Mouse (Mus musculus) thymus, adult 2 months (tissue): ENCODE measurements around the gene G3bp2. TPM values are rescaled to one million over a fixed set of nuclear protein-coding genes. Genes with fewer than 3 reads are reported as not detected.

Source experiments
- DNase-seq: peaks from one replicate; pipeline ENCODE4 v3.0.0; 2021
- H3K27ac ChIP-seq: fragments of 200-500 bp; 2 replicates; pipeline ENCODE4 v1.5.1; 2012; ENCODE audit warnings: low read length, control low read depth; ENCODE audit not compliant: control insufficient read depth, insufficient read depth
- H3K27me3 ChIP-seq: fragments of 200-500 bp; 2 replicates; pipeline ENCODE4 v1.6.1; 2012; ENCODE audit warnings: mild to moderate bottlenecking, low read length, moderate library complexity, mixed read lengths; ENCODE audit not compliant: control insufficient read depth, insufficient read depth
- H3K36me3 ChIP-seq: fragments of 200-500 bp; 2 replicates; pipeline ENCODE4 v1.6.1; 2012; ENCODE audit warnings: mild to moderate bottlenecking, low read length, moderate library complexity; ENCODE audit not compliant: control insufficient read depth, insufficient read depth
- H3K4me1 ChIP-seq: fragments of 200-500 bp; replicated peaks from 2 replicates; pipeline ENCODE4 v1.6.1; 2012; ENCODE audit warnings: low read length; ENCODE audit not compliant: control insufficient read depth, insufficient read depth
- H3K4me3 ChIP-seq: fragments of 200-500 bp; 2 replicates; pipeline ENCODE4 v1.5.1; 2012; ENCODE audit warnings: mild to moderate bottlenecking, low read length, control low read depth, moderate library complexity; ENCODE audit not compliant: control insufficient read depth, insufficient read depth
- CTCF ChIP-seq: fragments of 200-500 bp; IDR thresholded peaks from 2 replicates; pipeline ENCODE4 v1.5.1; 2012; ENCODE audit warnings: mild to moderate bottlenecking, control low read depth, low read length, moderate library complexity, borderline replicate concordance; ENCODE audit not compliant: control insufficient read depth, poor library complexity, insufficient read depth; ENCODE audit errors: extremely low read depth
- POLR2A ChIP-seq: fragments of 200-500 bp; IDR thresholded peaks from 2 replicates; pipeline ENCODE4 v1.6.1; 2012; ENCODE audit warnings: mild to moderate bottlenecking, low read length, control low read depth, moderate library complexity; ENCODE audit not compliant: control insufficient read depth, poor library complexity, insufficient read depth; ENCODE audit errors: extremely low read depth
- WGBS: fragments of 180-500 bp; shearing (Covaris S2); methylation state at CpG from one replicate; pipeline ENCODE4 v1.1.7; 2018; 5-methylcytosine and 5-hydroxymethylcytosine counted together
- polyA plus RNA-seq: library from polyadenylated mRNA; depleted of rRNA; stranded (reverse); fragments of >200 nt; gene quantifications from 2 replicates; pipeline ENCODE4 v1.2.3, GENCODE M21; 2012

G3bp2 gene
- polyA plus RNA-seq, 1 experiment, result 28.3 TPM

GRCm38 (mm10) chr5:92101601-92102000, 18.1 kb upstream of the G3bp2 start:
- 98% methylated on average over 8 of the region's 8 CpGs for WGBS
- H3K27me3 ChIP-seq, result no peaks in the 10 kb centered on the region
- H3K4me3 ChIP-seq, result no peak overlapping the region
- TF ChIP-seq POLR2A, result no peak
- no peak for TF ChIP-seq CTCF
- peaks cover 30% of the 10 kb centered on the region for H3K4me1 ChIP-seq
- H3K27ac ChIP-seq, result no peak overlapping the region
- no peaks in the 10 kb centered on the region for H3K36me3 ChIP-seq
- DNase-seq, result no peak

- no peak for TF ChIP-seq CTCF
- no peak for TF ChIP-seq POLR2A
- H3K27ac ChIP-seq, result no peak overlapping the region
- peaks cover 20% of the 10 kb centered on the region for H3K4me1 ChIP-seq
- no peaks in the 10 kb centered on the region for H3K36me3 ChIP-seq
- no peak overlapping the region for H3K4me3 ChIP-seq
- WGBS, result 79% methylated on average over 13 of the region's 13 CpGs
- H3K27me3 ChIP-seq, result no peaks in the 10 kb centered on the region
- DNase-seq, result no peak
These were observed 15.0 kb upstream of the G3bp2 start for GRCm38 (mm10) chr5:92098351-92099109.

GRCm38 (mm10) chr5:92097779-92098178, 14.3 kb upstream of the G3bp2 start:
- WGBS, result 98% methylated on average over 4 of the region's 4 CpGs
- H3K27ac ChIP-seq, result no peak overlapping the region
- no peaks in the 10 kb centered on the region for H3K27me3 ChIP-seq
- H3K4me3 ChIP-seq, result no peak overlapping the region
- H3K4me1 ChIP-seq, result peaks cover 20% of the 10 kb centered on the region
- DNase-seq, result no peak
- no peak for TF ChIP-seq CTCF
- TF ChIP-seq POLR2A, result no peak
- H3K36me3 ChIP-seq, result no peaks in the 10 kb centered on the region

GRCm38 (mm10) chr5:92096786-92097185, 13.3 kb upstream of the G3bp2 start:
- Histone ChIP-seq H3K36me3 (no peaks in the 10 kb centered on the region), H3K27me3 (no peaks in the 10 kb centered on the region), H3K4me3 (no peak overlapping the region), H3K4me1 (peaks cover 14% of the 10 kb centered on the region), H3K27ac (no peak overlapping the region)
- WGBS, result 95% methylated on average over 6 of the region's 6 CpGs
- TF ChIP-seq CTCF, result no peak
- no peak for TF ChIP-seq POLR2A
- DNase-seq, result no peak

GRCm38 (mm10) chr5:92094062-92094415, 10.5 kb upstream of the G3bp2 start:
- H3K4me1 ChIP-seq, result peaks cover 14% of the 10 kb centered on the region
- WGBS, result 1% methylated on average over 3 of the region's 3 CpGs
- no peak for DNase-seq
- no peaks in the 10 kb centered on the region for H3K36me3 ChIP-seq
- H3K4me3 ChIP-seq, result no peak overlapping the region
- no peak overlapping the region for H3K27ac ChIP-seq
- H3K27me3 ChIP-seq, result no peaks in the 10 kb centered on the region
- TF ChIP-seq POLR2A, result no peak
- no peak for TF ChIP-seq CTCF

GRCm38 (mm10) chr5:92093263-92094061, 9.9 kb upstream of the G3bp2 start:
- Histone ChIP-seq H3K27ac (peak overlapping the region; percentile 49; the same call in 1 of the 2 replicates), H3K4me1 (peaks cover 14% of the 10 kb centered on the region), H3K4me3 (peak overlapping the region; percentile 33), H3K27me3 (no peaks in the 10 kb centered on the region), H3K36me3 (no peaks in the 10 kb centered on the region)
- no peak for DNase-seq
- WGBS, result 25% methylated on average over 15 of the region's 15 CpGs
- TF ChIP-seq CTCF, result no peak
- TF ChIP-seq POLR2A, result no peak

GRCm38 (mm10) chr5:92087469-92087868, 4.0 kb upstream of the G3bp2 start:
- no peak for DNase-seq
- H3K27ac ChIP-seq, result no peak overlapping the region
- no peaks in the 10 kb centered on the region for H3K36me3 ChIP-seq
- no peak for TF ChIP-seq CTCF
- no peak for TF ChIP-seq POLR2A
- no peaks in the 10 kb centered on the region for H3K27me3 ChIP-seq
- H3K4me3 ChIP-seq, result no peak overlapping the region
- WGBS, result 98% methylated on average over 4 of the region's 4 CpGs
- H3K4me1 ChIP-seq, result no peaks in the 10 kb centered on the region; the same call in 1 of the 2 replicates
